Mouse (Mus musculus) midbrain, embryonic 12.5 days (tissue): Measurements from ENCODE around the gene Saxo1. TPM values are rescaled to one million over a fixed set of nuclear protein-coding genes. Genes with fewer than 3 reads are reported as not detected.
A peak's percentile ranks its signal among the peaks of the same experiment; 100 is the strongest.

Source experiments
- ATAC-seq: fragments of 200-750 bp; cut with Nextera tagmentation; 2 replicates; pipeline ENCODE4 v1.8.0; 2017; ENCODE audit warnings: low read depth, moderate TSS enrichment, moderate library complexity; ENCODE audit not compliant: low FRiP score
- H3K27ac ChIP-seq: fragments of 300-500 bp; sonication (generic); replicated peaks from 2 replicates; pipeline ENCODE4 v1.5.1; 2016; ENCODE audit warnings: mild to moderate bottlenecking
- H3K27me3 ChIP-seq: fragments of 300-500 bp; sonication (generic); 2 replicates; pipeline ENCODE4 v1.6.1; 2016; ENCODE audit warnings: mild to moderate bottlenecking
- H3K36me3 ChIP-seq: fragments of 300-500 bp; sonication (generic); 2 replicates; pipeline ENCODE4 v1.6.1; 2016
- H3K4me1 ChIP-seq: fragments of 300-500 bp; sonication (generic); 2 replicates; pipeline ENCODE4 v1.6.1; 2016
- H3K4me2 ChIP-seq: fragments of 300-500 bp; sonication (generic); replicated peaks from 2 replicates; pipeline ENCODE4 v1.6.1; 2016; ENCODE audit warnings: mild to moderate bottlenecking, moderate library complexity
- H3K4me3 ChIP-seq: fragments of 300-500 bp; sonication (generic); 2 replicates; pipeline ENCODE4 v1.5.1; 2016; ENCODE audit warnings: mild to moderate bottlenecking
- H3K9ac ChIP-seq: fragments of 300-500 bp; sonication (generic); replicated peaks from 2 replicates; pipeline ENCODE4 v1.6.1; 2016; ENCODE audit warnings: mild to moderate bottlenecking, moderate library complexity
- H3K9me3 ChIP-seq: fragments of 300-500 bp; sonication (generic); 2 replicates; pipeline ENCODE4 v1.6.1; 2016; ENCODE audit warnings: mild to moderate bottlenecking
- WGBS: fragments of 180-500 bp; shearing (Covaris S2); methylation state at CpG from one replicate; pipeline ENCODE4 v1.1.7; 2016; 5-methylcytosine and 5-hydroxymethylcytosine counted together
- polyA plus RNA-seq: library from polyadenylated mRNA; unstranded; fragments of >200 nt; fragmentation: Nextera tagmentation; extraction: Ambion mirVana; gene quantifications from 2 replicates; pipeline ENCODE4 v1.2.1, GENCODE M21; 2016

Saxo1 gene
- polyA plus RNA-seq, 1 experiment from 2014 or later = not detected

- Histone ChIP-seq H3K4me2 (no peak overlapping the region), H3K9ac (no peak overlapping the region), H3K4me3 (no peak overlapping the region), H3K27ac (no peak overlapping the region), H3K27me3 (no peaks in the 10 kb centered on the region), H3K36me3 (no peaks in the 10 kb centered on the region), H3K4me1 (no peaks in the 10 kb centered on the region), H3K9me3 (no peaks in the 10 kb centered on the region)
- ATAC-seq = peak; percentile 49; the same call in 1 of the 2 replicates
- WGBS = 24% methylated on average over 6 of the region's 6 CpGs
Measured at GRCm38 (mm10) chr4:86555035-86555707, 3.0 kb downstream of the Saxo1 start.

GRCm38 (mm10) chr4:86548332-86548731 lies 9.8 kb downstream of the Saxo1 start:
- H3K9me3 ChIP-seq = no peaks in the 10 kb centered on the region
- no peak overlapping the region for H3K4me2 ChIP-seq
- no peak for ATAC-seq
- no peaks in the 10 kb centered on the region for H3K27me3 ChIP-seq
- no peaks in the 10 kb centered on the region for H3K36me3 ChIP-seq
- H3K4me1 ChIP-seq = peaks cover 3% of the 10 kb centered on the region; the same call in 1 of the 2 replicates
- no peak overlapping the region for H3K9ac ChIP-seq
- WGBS = 89% methylated on average over 9 of the region's 9 CpGs
- no peak overlapping the region for H3K4me3 ChIP-seq
- no peak overlapping the region for H3K27ac ChIP-seq

GRCm38 (mm10) chr4:86545615-86546014 lies 12.5 kb downstream of the Saxo1 start:
- ATAC-seq = no peak
- no peak overlapping the region for H3K4me2 ChIP-seq
- H3K4me1 ChIP-seq = peaks cover 3% of the 10 kb centered on the region; the same call in 1 of the 2 replicates
- no peak overlapping the region for H3K9ac ChIP-seq
- H3K27me3 ChIP-seq = no peaks in the 10 kb centered on the region
- no peak overlapping the region for H3K4me3 ChIP-seq
- H3K27ac ChIP-seq = no peak overlapping the region
- H3K9me3 ChIP-seq = no peaks in the 10 kb centered on the region
- H3K36me3 ChIP-seq = no peaks in the 10 kb centered on the region
- WGBS = 54% methylated on average over 5 of the region's 5 CpGs

GRCm38 (mm10) chr4:86543999-86544398 lies 14.1 kb downstream of the Saxo1 start:
- H3K4me1 ChIP-seq = peaks cover 3% of the 10 kb centered on the region; the same call in 1 of the 2 replicates
- 0 out of 2 replicates have a peak, but pooled peaks have one; percentile 16 for ATAC-seq
- no peaks in the 10 kb centered on the region for H3K36me3 ChIP-seq
- no peak overlapping the region for H3K9ac ChIP-seq
- WGBS = 68% methylated on average over 3 of the region's 3 CpGs
- H3K4me3 ChIP-seq = no peak overlapping the region
- H3K9me3 ChIP-seq = no peaks in the 10 kb centered on the region
- no peaks in the 10 kb centered on the region for H3K27me3 ChIP-seq
- H3K27ac ChIP-seq = no peak overlapping the region
- no peak overlapping the region for H3K4me2 ChIP-seq

- H3K9me3 ChIP-seq = no peaks in the 10 kb centered on the region
- H3K27ac ChIP-seq = no peak overlapping the region
- H3K4me1 ChIP-seq = peaks cover 3% of the 10 kb centered on the region; the same call in 1 of the 2 replicates
- H3K9ac ChIP-seq = no peak overlapping the region
- no peak for ATAC-seq
- H3K4me3 ChIP-seq = no peak overlapping the region
- WGBS = 94% methylated on average over 1 of the region's 1 CpGs
- no peaks in the 10 kb centered on the region for H3K36me3 ChIP-seq
- H3K27me3 ChIP-seq = no peaks in the 10 kb centered on the region
- no peak overlapping the region for H3K4me2 ChIP-seq
Measured at GRCm38 (mm10) chr4:86541573-86541972, 16.6 kb downstream of the Saxo1 start.

- no peaks in the 10 kb centered on the region for H3K9me3 ChIP-seq
- H3K4me3 ChIP-seq = no peak overlapping the region
- H3K9ac ChIP-seq = no peak overlapping the region
- no peaks in the 10 kb centered on the region for H3K27me3 ChIP-seq
- no peaks in the 10 kb centered on the region for H3K36me3 ChIP-seq
- peaks cover 3% of the 10 kb centered on the region; the same call in 1 of the 2 replicates for H3K4me1 ChIP-seq
- H3K4me2 ChIP-seq = no peak overlapping the region
- no peak overlapping the region for H3K27ac ChIP-seq
- ATAC-seq = no peak
- WGBS = 92% methylated on average over 5 of the region's 5 CpGs
Measured at GRCm38 (mm10) chr4:86538936-86539335, 19.2 kb downstream of the Saxo1 start.

GRCm38 (mm10) chr4:86537972-86538371 lies 20.2 kb downstream of the Saxo1 start:
- Histone ChIP-seq H3K27me3 (no peaks in the 10 kb centered on the region), H3K9ac (no peak overlapping the region), H3K36me3 (no peaks in the 10 kb centered on the region), H3K4me1 (no peaks in the 10 kb centered on the region), H3K9me3 (no peaks in the 10 kb centered on the region), H3K4me3 (no peak overlapping the region), H3K27ac (no peak overlapping the region), H3K4me2 (no peak overlapping the region)
- WGBS = 39% methylated on average over 4 of the region's 4 CpGs
- ATAC-seq = no peak

GRCm38 (mm10) chr4:86534091-86534481 lies 24.0 kb downstream of the Saxo1 start:
- WGBS = 69% methylated on average over 5 of the region's 5 CpGs
- ATAC-seq = no peak

GRCm38 (mm10) chr4:86533406-86534090 lies 24.6 kb downstream of the Saxo1 start:
- H3K27ac ChIP-seq = no peak overlapping the region
- no peaks in the 10 kb centered on the region for H3K36me3 ChIP-seq
- WGBS = 87% methylated on average over 8 of the region's 8 CpGs
- no peaks in the 10 kb centered on the region for H3K9me3 ChIP-seq
- no peaks in the 10 kb centered on the region for H3K4me1 ChIP-seq
- no peak for ATAC-seq
- H3K4me2 ChIP-seq = no peak overlapping the region
- H3K9ac ChIP-seq = no peak overlapping the region
- no peak overlapping the region for H3K4me3 ChIP-seq
- no peaks in the 10 kb centered on the region for H3K27me3 ChIP-seq

More at GRCm38 (mm10) chr4:86534091-86534481, 24.0 kb downstream of the Saxo1 start:
- Histone ChIP-seq H3K9me3 (no peaks in the 10 kb centered on the region), H3K4me2 (no peak overlapping the region), H3K9ac (no peak overlapping the region), H3K4me1 (no peaks in the 10 kb centered on the region), H3K4me3 (no peak overlapping the region), H3K36me3 (no peaks in the 10 kb centered on the region), H3K27ac (no peak overlapping the region), H3K27me3 (no peaks in the 10 kb centered on the region)

GRCm38 (mm10) chr4:86529161-86529560 lies 29.0 kb downstream of the Saxo1 start:
- H3K9ac ChIP-seq = no peak overlapping the region
- no peak overlapping the region for H3K27ac ChIP-seq
- no peak overlapping the region for H3K4me2 ChIP-seq
- H3K4me3 ChIP-seq = no peak overlapping the region
- no peaks in the 10 kb centered on the region for H3K9me3 ChIP-seq
- H3K4me1 ChIP-seq = no peaks in the 10 kb centered on the region
- 79% methylated on average over 6 of the region's 6 CpGs for WGBS
- no peaks in the 10 kb centered on the region for H3K27me3 ChIP-seq
- no peak for ATAC-seq
- H3K36me3 ChIP-seq = no peaks in the 10 kb centered on the region

- 78% methylated on average over 11 of the region's 11 CpGs for WGBS
- H3K4me3 ChIP-seq = no peak overlapping the region
- ATAC-seq = no peak
Measured at GRCm38 (mm10) chr4:86527162-86528136, 30.7 kb downstream of the Saxo1 start.

More at GRCm38 (mm10) chr4:86527162-86528136, 30.7 kb downstream of the Saxo1 start:
- Histone ChIP-seq H3K27ac (no peak overlapping the region), H3K9ac (no peak overlapping the region), H3K36me3 (no peaks in the 10 kb centered on the region), H3K27me3 (no peaks in the 10 kb centered on the region), H3K9me3 (no peaks in the 10 kb centered on the region), H3K4me2 (no peak overlapping the region), H3K4me1 (no peaks in the 10 kb centered on the region)
